Mouse (Mus musculus) gastrocnemius, adult 8-10 months (tissue): ENCODE measurements around the gene Iqgap2. TPM values are rescaled to one million over a fixed set of nuclear protein-coding genes. Genes with fewer than 3 reads are reported as not detected.

Source experiments
- DNase-seq, 2 experiments: peaks; one replicate each; pipeline ENCODE4 v3.0.0; 2022; ENCODE audit warnings: low spot score in 2 of 2
- total RNA-seq, 4 experiments: library from RNA; stranded (reverse); gene quantifications; 2 replicates each; pipeline ENCODE4 v1.2.4; 2022

Gene Iqgap2
- total RNA-seq, 4 experiments from 2014 or later = 0.39 to 0.92 (median 0.84) TPM

DNA sequence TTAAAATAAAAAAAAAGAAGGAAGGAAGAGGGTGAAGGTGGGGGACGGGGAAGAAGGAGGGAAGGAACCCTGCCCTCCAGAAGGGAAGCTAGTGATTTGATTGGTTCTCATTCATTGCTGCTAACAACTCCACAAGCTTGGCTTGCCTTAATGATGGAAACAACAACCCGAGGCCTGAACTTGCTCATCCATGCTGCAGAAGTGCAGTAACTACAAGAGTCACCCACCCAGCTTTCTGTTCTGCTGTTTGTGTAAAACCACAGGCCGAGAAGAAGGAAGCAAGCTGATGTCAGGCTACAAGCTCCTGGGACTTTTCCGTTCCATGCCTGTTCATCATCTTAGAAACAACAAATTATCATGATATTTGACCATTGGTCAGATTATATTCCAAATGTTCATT lies 176.4 kb downstream of the Iqgap2 start:
- DNase-seq = no peak

DNA sequence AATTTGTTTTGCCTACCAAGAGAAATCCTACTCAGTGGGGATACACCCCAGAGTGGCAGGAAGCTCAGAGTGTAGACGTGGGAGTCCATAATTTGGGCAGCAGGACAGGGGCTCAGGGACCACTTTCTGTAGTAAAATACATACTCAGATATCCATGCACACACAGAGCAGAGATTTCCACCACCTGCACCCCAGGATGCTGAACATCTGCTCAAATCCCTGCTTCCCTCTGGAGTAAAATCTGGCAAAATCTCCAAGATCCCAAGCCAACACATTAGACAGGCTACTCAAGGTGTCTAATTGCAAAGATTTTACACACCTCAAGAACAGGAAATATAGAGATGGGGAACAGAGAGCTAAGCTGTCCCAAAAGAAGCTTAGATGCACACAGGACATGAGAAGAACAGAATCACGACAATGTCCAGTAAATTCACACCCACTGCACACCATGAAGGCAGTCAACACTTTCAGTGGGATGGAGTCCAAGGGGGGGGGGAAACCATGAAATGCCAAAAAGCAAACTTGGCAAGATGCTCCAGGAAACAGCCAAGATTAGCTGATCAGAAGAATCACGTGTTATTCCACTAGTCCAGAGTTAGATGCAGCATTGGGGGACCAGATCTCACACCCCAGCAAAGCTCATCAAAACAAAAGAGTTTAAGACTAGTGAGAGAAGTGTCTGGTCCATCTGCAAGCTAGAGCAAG lies 177.3 kb downstream of the Iqgap2 start:
- no peak for DNase-seq

DNA sequence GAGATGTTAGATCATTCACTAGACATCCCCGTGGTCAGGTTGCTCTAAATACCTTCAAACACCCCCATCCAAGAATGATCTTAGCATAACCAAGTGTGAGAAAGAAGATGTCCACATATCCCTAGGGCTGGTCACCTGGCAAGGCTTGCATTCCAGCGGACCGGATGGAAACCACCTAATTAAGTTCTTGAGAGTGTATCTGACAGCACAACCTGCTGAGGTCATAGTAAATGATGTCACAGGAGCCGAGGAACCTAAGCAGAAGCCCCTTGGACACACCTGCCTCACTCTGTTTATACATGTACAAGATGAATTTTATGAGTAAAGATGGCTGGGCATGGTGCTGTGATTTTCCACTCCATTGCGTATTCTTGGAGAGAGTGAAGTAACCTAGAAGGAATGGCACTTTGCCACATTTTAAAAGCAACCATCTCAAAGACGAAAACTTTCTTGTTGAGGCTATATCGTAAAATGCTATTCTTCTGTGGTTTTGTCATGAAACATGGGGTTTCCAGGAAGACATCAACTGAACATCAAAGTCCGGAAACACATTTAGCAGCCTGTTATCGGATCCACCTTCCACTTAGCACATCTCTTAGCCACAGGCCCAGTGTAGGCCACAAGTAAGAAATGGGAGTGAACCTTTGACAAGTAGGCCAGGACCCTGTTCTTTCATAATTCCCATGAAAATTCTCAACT lies 179.0 kb downstream of the Iqgap2 start:
- no peak for DNase-seq

DNA sequence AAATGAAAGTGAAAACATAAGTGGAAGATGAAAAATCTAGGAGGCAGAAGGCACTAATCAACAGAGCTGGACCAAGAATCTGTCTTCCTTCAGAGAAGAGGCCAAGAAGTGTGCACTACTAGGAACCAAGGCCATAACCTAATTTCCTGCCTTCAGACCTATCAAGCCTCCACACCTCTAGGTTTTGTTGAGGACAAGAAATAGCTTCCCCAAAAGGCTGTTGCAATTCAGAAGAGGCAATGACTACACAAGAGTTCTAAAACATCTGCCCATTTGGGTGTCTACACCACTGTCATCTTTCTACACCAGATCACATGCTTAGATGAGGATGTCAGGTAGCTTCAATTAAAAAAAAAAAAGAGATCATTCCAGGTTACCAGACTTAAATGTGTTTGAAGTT lies 179.7 kb downstream of the Iqgap2 start:
- no peak for DNase-seq

DNA sequence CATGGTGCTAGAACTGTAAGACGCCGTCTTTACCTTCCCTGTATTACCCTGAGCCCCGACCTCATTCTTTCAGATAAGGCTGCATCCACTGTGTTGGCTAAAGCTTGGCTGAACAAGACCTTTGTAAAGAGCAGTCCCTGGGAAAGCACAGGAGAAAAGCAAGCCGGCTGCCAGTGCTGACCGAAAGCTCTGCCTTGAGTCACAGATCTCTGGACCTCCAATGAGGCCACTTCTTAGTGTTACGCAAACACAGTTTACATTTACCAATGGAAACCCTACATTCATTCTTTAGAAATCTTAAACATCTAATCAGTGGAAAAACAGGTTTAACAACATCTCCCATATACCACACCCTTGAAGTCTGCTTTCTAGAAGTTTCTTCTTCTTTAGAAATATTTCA lies 186.1 kb downstream of the Iqgap2 start:
- no peak for DNase-seq

DNA sequence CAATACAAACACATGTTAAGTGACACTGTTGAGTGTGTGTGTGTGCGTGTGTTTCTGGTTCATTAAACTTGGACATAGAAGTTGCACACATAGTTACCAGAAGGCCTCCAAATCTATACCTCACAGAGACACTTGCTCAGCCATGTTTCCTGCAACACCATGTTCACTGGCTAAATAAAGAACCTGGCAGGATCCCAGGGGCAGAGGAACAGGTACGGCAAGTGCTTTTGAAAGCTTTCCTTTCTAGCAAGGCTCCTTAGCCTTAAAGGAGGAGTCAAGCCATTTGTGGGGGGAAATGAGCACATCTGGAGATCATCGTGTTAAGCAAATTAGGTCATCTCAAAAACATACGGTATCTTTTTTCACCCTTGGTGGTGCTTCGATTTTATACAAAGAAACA lies 188.3 kb downstream of the Iqgap2 start:
- DNase-seq = no peak

DNA sequence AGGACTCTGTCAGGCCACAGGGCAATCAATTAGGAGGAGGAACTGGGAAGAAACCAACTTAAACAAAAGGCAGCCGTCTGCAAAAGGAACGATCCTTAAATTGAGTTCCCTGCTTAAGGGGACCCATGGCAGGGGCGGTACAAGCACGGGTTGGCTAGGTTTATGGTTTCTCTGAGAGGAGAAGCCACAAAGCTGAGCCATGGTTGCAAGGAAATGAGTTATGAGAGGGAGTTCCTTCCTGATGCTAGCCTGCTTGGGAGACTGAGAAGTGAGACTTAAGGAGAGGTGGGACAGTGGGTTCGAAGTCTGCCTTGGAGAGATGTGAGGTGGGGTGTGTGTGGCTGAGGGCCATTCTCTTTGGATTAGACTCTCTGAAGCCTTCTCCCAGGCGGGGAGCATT lies 193.8 kb downstream of the Iqgap2 start:
- no peak for DNase-seq

DNA sequence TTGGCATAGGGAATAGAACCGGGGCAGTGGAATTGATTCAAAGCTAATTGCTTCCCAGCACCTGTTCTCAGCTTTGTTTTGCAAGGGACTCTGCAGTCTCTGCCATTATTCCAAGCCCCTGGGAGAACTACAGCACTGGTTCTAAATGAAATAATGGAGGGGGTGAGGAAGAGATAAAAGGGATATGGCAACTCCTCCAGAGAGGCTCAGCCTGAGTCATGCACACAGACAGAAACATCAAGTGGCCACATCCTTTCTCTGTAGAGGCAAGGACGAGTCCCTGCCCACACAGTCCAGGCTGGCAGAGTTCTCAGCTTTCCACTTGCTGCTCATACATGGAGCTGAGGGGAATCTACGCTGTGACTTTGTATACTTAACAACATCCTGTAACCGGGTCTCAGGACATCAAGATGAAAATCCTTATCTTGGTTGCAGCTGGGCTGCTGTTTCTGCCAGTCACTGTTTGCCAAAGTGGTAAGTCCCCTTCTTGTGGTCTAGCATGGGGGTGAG lies 195.0 kb downstream of the Iqgap2 start, which contains the start of gene F2rl2:
F2rl2 (plus strand) TSS at position 200 of the 510 bp plus-strand sequence.
- DNase-seq = no peak

DNA sequence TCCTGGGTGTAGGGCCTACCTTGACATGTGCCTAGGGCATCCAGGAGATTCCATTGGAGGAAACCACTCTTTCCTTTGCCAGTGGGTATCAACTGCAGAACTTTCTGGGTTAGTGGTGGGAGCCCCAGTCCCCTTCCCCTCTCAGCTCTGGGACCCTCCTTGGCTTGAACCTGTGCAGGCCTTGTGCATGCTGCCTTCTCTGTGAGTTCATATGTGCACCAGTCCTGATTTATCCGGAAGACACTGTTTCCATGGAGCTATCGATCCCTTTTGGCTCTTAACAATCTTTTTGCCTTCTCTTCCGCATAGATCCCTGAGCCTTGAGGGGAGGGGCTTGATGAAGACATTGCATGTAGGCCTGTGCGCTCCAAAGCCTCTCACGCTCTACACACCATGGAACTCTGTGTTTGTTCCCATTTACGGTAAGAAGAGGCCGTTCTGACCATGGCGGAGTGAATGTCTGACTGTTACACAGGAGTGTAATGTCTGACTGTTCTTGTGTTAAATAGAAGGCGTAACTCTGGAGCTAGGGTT lies 195.5 kb downstream of the Iqgap2 start:
- no peak for DNase-seq

DNA sequence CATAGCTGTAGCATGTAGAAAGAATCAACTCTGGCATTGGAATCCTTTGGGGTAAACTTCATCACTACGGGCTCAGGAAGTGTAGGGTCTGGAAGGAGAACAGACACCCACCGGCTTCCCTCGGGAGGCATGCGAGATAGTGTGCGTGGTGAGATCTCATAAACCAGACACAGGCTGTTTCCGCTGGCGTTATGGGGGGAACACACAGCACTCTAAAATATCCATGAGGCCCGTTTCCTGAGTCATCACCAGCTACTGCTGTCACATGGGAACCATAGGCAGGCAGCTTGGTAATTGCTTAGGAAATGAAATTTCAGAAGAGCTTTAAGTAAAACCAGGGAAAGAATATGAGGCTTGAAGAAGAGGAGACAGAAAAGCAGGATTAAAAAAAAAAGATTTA lies 199.5 kb downstream of the Iqgap2 start:
- DNase-seq = no peak

DNA sequence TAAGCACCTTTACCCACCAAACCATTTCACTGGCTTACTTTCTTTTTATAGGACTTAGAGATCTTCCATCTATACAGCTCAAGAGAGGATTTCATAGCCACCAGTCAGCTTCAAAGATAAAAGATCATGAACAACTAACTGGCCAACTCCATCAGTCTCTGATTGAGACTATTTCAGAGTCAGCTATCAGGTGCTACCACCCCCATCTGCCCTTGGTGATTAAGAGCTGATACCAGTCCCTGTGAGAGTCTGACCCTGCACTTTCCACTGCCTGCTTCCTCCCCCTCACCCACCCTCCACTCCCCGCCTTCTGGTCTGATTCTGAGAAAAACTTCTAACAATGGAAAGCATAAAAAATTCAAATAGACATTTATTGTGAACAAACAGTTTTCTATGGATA lies 203.1 kb downstream of the Iqgap2 start:
- no peak for DNase-seq

DNA sequence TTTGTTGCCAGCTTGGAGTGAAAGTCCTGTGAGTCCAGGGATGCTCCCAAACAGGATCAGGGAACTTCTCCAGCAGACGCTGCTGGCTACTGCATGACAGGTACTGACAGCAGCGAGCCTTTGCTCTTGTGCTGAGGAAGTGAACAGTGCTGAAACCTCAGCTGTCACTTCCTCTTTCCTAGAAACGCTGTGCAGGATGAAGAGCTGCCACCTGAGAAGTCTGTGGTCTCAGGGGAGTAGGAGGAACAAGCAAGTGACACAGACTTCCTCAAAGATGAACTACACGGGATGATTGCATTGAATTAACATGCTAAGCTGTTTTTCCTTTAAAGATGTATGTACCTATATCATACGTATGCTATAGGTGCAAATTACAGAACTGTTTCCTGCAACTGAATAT lies 206.0 kb downstream of the Iqgap2 start:
- no peak for DNase-seq

DNA sequence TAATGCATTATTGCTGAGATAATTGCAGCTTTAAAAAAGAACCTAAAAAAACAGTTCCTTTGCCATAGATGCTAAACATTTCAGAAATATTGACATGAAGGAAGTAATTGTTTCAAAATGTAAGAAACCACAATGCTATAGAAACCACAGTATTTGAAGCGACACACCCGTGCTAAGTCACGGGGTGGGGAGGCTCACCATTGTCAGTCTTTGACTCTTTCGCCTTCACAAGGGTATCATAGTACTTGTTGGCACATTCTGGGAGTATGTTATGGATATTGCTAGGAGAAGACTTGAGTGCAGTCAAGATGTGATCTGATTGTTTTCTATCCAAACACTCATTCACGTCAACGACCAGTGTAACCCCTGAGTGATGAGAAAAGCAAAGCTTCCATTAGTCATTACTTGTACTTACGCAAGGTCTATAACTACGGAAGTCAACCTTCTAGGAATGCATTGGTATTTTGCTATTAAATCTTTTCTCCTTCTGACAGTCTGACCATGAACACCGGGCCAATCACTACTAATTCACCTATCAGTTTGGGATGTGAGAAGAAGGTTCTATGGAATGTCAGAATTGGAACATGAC lies 207.0 kb downstream of the Iqgap2 start:
- no peak for DNase-seq

DNA sequence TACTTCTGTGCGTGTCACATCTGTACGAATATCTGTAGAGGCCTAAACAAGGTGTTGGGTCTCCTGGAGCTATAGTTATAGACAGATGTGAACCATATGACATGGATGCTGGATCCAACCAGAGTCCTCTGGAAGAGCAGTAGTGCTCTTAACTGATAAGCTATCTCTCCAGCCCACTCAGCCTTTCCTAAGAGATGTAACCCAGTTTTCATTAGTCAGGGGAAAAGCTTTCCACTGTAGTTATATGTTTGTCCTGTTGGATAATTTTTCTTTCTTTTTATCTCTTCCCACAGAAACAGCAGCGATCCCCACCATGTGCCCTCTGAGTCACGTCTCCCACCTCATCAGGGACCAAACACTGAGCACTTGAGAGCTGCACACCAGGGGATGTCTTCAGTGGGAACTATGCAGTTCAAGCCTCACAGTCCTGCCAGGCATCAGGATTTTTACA lies 212.2 kb downstream of the Iqgap2 start:
- no peak for DNase-seq

DNA sequence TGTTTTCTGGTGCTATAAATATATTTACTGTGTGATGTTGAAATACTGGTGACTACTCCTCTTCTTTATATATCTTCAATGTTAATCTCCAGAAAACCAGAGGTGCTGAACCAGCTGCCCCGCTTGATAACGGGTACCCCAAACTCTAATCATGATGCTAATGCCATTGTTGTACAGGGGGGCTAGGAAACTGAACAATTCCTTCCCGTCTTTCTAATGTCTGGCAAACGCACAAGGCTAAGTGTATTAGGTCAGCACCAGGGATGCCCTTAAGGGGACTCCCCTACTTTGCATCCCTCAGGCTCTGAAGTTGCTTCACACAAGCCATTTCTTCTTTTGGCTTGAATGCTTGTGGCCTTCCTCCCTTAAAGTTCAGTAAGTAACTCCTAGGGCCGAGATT lies 212.6 kb downstream of the Iqgap2 start:
- DNase-seq = no peak

DNA sequence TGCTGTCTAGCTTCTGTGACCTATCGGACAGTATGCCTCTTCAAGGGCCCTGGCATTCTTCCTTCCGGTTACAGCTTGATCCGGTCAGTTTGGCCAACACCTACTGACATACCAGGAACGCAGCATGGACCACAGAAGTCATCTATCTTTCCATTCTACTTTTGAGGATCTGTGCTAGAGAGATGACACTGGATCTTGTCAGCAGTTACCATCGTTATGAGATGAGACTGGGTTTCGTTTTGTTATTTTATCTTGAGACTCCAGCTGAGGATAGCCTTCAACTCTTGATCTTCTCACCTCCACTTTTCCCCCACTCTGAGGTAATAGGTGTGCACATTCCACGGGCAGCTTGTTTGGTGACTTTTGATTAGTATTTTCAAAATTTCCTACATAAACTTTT lies 219.3 kb downstream of the Iqgap2 start:
- DNase-seq = no peak

DNA sequence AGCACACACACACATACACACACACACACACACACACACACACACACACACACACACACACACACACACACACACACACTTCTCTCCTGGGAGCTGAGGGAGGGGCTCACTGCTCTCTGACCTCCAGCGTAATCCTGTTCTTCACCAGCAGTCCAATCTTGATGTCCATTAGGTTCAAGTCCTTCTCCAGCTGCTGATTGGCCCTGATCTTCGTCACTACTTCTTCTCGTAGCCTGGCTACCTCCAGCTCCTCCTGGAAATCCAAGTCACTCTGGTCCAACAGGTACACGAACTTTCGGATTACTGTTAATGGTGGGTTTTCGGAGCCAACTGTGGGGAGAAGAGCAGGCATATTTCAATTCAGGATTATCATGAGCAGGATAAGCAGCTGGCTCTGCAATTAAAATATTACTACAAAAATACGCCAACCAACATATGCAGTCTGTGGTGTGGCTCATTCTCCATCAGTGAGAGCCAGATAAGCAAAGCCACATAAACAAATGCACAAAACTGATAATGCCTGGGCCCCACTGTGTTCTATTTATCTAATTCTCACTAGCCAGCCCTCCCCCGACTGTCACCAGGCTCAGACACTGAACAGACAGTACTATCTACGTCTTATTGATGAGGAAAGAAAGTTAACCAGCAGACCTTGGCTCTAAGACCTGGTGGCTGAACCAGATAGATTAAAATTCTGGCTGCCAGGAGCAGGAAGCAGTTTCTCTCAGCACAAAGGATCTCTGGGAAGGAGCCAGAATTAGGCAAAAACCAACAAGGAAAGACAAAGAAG lies 220.4 kb downstream of the Iqgap2 start:
- no peak for DNase-seq

DNA sequence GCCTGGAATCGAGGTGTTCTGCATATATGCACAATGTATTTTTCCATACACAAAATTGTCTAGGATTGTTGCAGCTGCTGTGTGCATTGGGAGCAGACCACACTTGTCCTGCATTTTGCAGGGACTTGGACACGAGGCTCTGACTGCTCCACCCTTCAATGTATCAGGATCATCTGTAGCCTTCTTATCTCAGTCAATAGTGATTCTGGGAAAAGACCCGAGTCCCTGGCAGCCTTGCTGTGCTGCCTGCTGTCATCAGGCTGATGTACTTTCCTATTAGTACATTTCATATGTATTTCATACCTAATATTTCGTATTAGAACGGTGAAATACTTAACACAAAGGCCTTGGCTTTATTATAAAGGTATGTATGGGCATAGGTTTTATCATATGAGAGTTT lies 221.2 kb downstream of the Iqgap2 start:
- DNase-seq = no peak

DNA sequence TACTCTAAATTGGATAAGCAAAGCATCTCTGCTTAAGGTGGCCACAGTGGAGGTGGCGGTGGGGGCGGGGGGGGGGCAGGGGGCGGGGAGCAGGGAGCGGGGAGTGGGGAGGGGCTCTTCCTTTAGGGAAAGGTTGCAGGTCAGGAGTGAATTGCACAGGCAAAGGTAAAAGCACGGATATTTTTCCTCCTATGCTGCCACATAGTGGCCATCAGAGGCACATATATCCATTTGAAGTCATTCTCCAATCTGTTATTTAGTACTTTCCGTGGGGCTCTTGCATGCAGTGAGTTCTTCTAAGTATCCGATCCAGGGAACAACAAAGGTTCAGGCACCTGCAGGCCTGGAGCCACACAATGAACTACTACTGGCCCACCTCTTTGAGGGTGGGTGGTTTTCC lies 224.5 kb downstream of the Iqgap2 start:
- no peak for DNase-seq

DNA sequence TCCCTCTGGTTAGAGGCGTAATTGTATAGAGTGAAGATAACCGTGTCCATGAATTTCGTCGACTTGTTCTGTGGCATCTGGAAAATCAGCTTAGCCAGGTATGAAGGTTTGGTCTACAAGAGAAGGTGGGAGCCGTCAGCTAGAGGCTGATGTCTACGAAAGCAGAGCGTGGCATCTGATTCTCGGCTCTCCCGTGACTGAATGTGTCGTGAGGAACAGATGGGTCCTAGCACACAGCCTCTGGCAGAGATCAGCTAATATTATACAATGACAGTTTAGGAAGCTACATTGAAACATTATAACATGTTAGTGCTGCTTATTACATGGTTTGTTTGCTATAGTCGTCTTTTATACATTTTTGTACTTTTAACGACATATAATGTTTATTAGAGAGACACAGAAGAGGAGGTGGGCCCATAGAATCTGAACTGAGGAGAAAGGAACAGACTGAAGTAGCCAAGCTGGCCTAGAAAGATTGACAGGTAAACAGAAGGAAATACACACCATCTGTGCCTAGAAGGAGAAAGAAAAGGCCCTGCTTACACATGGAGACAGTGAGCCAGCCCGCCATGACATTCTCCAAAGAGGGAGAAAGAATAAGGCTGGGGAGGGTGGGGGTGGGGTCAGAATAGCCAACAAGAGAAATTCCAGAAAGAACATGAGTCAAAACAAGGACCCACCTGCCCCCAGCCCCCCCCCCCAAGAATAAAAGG lies 225.9 kb downstream of the Iqgap2 start:
- no peak for DNase-seq

DNA sequence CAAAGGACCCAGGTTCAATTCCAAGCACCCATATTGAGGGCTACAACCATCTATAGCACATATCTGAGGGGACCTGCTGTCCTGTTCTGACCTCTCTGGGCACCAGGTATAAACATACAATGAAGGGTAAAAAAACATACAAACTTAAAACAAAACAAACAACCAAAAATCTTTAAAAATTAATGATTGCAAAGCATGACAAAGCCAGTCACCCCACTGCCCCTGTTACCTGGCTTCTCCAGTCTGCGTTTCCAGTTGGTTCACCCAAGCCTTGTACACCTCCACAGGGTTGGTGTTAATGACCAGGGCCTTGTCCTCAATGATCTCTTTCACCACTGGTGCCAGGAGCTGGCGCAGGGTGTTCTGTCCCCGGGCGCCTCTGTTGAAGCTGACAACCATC lies 227.9 kb downstream of the Iqgap2 start:
- DNase-seq = no peak
